22 mouse cellular contexts compared by ENCODE assay signal in genomic region chr12:52741801-52742200, GRCm38 (mm10). TPM values are rescaled to one million over a fixed set of nuclear protein-coding genes. Genes with fewer than 3 reads are reported as not detected.
"Had no signal": no experiment of that assay in that cellular context is flagged by ENCODE, and none has a peak within 500 bp of the region (broad histone marks: within the 10 kb centered on the region; RNA-seq: fewer than 3 reads in every experiment).

No protein-coding gene starts in this region.

- ATAC-seq: intestine, embryonic 16.5 days; liver, postnatal 0 days; lung, postnatal 0 days; midbrain, embryonic 15.5 days had no signal

- H3K27ac ChIP-seq: limb, embryonic 12.5 days; limb, embryonic 15.5 days; liver, embryonic 14.5 days; macrophage; midbrain, embryonic 12.5 days; midbrain, embryonic 15.5 days; neural tube, embryonic 12.5 days; neural tube, embryonic 15.5 days; stomach, embryonic 15.5 days had no signal

- DNase-seq: kidney, adult 18-20 months; kidney, adult 9 months; kidney, postnatal 14 days; kidney, postnatal 4 days; left cerebral cortex, postnatal 4 days; liver, postnatal 0 days; lung, embryonic 14.5 days; spleen, adult 18-20 months; thymus, adult 18-20 months; thymus, postnatal 36 days had no signal

- H3K4me3 ChIP-seq: limb, embryonic 12.5 days; limb, embryonic 15.5 days; midbrain, embryonic 12.5 days; midbrain, embryonic 15.5 days; neural tube, embryonic 12.5 days; neural tube, embryonic 15.5 days; stomach, embryonic 15.5 days had no signal

RNA-seq across cellular contexts. Expression of gene Akap6, which starts 42.6 kb away (rescaled TPM):
- total RNA-seq: megakaryocyte, adult 5-6 weeks had no signal
